Mouse (Mus musculus): ENCODE measurements around the gene Nudt3.

The Nudt3 gene

GRCm38 (mm10) chr17:27623360-27624326, at the start of gene Nudt3:
TSS of gene Nudt3 (minus strand) at chr17:27623495.
- in situ Hi-C loops (cut with MboI, MseI): no loop called here

- in situ Hi-C loops (cut with MboI, MseI): no loop called here
Measured at GRCm38 (mm10) chr17:27671720-27672119, 48.4 kb upstream of the Nudt3 start.

GRCm38 (mm10) chr17:27658767-27659166, 35.5 kb upstream of the Nudt3 start:
- in situ Hi-C loops (cut with MboI, MseI): no loop called here

- in situ Hi-C loops (cut with MboI, MseI): no loop called here
Measured at GRCm38 (mm10) chr17:27657123-27657522, 33.8 kb upstream of the Nudt3 start.

GRCm38 (mm10) chr17:27656414-27656813, 33.1 kb upstream of the Nudt3 start:
- in situ Hi-C loops (cut with MboI, MseI): no loop called here

GRCm38 (mm10) chr17:27656011-27656399, 32.7 kb upstream of the Nudt3 start:
- in situ Hi-C loops (cut with MboI, MseI): no loop called here

GRCm38 (mm10) chr17:27655089-27656010, 32.1 kb upstream of the Nudt3 start, which contains the start of gene Pacsin1:
TSS of gene Pacsin1 (plus strand) at chr17:27655509.
- in situ Hi-C loops (cut with MboI, MseI): no loop called here

- in situ Hi-C loops (cut with MboI, MseI): no loop called here
Measured at GRCm38 (mm10) chr17:27653253-27653959, 30.1 kb upstream of the Nudt3 start.

- in situ Hi-C loops (cut with MboI, MseI): no loop called here
Measured at GRCm38 (mm10) chr17:27652046-27652790, 28.9 kb upstream of the Nudt3 start.

GRCm38 (mm10) chr17:27650586-27650985, 27.3 kb upstream of the Nudt3 start:
- in situ Hi-C loops (cut with MboI, MseI): no loop called here

- in situ Hi-C loops (cut with MboI, MseI): no loop called here
Measured at GRCm38 (mm10) chr17:27650160-27650559, 26.9 kb upstream of the Nudt3 start.

GRCm38 (mm10) chr17:27645807-27646206, 22.5 kb upstream of the Nudt3 start:
- in situ Hi-C loops (cut with MboI, MseI): no loop called here

- in situ Hi-C loops (cut with MboI, MseI): no loop called here
Measured at GRCm38 (mm10) chr17:27644572-27644971, 21.3 kb upstream of the Nudt3 start.

- in situ Hi-C loops (cut with MboI, MseI): no loop called here
Measured at GRCm38 (mm10) chr17:27643756-27644155, 20.5 kb upstream of the Nudt3 start.

GRCm38 (mm10) chr17:27643101-27643500, 19.8 kb upstream of the Nudt3 start:
- in situ Hi-C loops (cut with MboI, MseI): no loop called here

GRCm38 (mm10) chr17:27642491-27643062, 19.3 kb upstream of the Nudt3 start:
- in situ Hi-C loops (cut with MboI, MseI): no loop called here

- in situ Hi-C loops (cut with MboI, MseI): loop anchor here in 1 of 2 experiments (10.0 kb wide), 1 partner anchor 1785 kb away; no protein-coding TSS in a partner anchor
Measured at GRCm38 (mm10) chr17:27639851-27640250, 16.6 kb upstream of the Nudt3 start.

GRCm38 (mm10) chr17:27638921-27639332, 15.6 kb upstream of the Nudt3 start:
- in situ Hi-C loops (cut with MboI, MseI): loop anchor here in 1 of 2 experiments (10.0 kb wide), 1 partner anchor 1784 kb away; no protein-coding TSS in a partner anchor

GRCm38 (mm10) chr17:27637333-27637732, 14.0 kb upstream of the Nudt3 start:
- in situ Hi-C loops (cut with MboI, MseI): loop anchor here in 1 of 2 experiments (10.0 kb wide), 1 partner anchor 1783 kb away; no protein-coding TSS in a partner anchor
